Mouse (Mus musculus) natural killer cell, adult 2 months (primary cell): ENCODE data around the gene Ap2b1.
"Not testable (repeated sequence)": the region's sequence is repeated elsewhere in the genome, so short reads cannot be mapped to it uniquely, and the experiment has no call there.

Experiments
- DNase-seq, 2 experiments: peaks; one replicate each; pipeline ENCODE4 v3.0.0; 2022; ENCODE audit warnings: low spot score in 2 of 2

Gene Ap2b1

DNA sequence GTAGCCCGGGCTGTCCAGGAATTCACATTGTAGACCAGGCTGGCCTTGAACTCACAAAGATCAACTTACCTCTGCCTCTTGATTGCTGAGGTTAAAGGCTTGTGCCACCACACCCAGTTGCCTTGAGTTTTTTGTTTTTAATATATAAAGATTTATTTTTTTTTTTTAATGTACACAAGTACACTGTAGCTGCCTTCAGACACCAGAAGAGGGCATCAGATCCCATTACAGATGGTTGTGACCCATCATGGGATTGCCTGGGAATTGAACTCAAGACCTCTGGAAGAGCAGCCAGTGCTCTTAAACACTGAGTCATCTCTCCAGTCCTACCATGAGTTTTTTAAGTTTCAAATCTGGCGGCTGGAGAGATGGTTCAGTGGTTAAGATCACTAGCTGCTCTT lies 2.6 kb downstream of the Ap2b1 start:
- DNase-seq, result no peak

DNA sequence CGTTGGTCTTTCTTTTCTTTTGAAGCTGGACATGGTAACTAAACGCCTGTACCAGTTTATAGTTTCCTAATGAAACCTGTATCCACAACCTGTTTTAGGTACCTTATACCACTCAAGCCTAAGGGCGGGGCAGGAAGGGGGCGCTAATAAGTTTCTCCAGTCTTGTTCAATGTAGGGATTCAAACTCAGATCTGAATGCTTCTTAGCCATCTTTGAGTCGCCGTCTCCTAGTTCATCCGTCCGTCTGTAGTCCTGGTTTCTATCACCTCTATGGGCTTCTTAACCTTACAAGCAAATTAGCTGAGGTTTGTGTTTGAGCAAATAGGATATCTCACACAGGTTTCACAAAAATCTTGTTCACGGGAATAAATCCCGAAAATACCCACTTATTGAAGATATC lies 3.3 kb downstream of the Ap2b1 start:
- DNase-seq, result no peak

DNA sequence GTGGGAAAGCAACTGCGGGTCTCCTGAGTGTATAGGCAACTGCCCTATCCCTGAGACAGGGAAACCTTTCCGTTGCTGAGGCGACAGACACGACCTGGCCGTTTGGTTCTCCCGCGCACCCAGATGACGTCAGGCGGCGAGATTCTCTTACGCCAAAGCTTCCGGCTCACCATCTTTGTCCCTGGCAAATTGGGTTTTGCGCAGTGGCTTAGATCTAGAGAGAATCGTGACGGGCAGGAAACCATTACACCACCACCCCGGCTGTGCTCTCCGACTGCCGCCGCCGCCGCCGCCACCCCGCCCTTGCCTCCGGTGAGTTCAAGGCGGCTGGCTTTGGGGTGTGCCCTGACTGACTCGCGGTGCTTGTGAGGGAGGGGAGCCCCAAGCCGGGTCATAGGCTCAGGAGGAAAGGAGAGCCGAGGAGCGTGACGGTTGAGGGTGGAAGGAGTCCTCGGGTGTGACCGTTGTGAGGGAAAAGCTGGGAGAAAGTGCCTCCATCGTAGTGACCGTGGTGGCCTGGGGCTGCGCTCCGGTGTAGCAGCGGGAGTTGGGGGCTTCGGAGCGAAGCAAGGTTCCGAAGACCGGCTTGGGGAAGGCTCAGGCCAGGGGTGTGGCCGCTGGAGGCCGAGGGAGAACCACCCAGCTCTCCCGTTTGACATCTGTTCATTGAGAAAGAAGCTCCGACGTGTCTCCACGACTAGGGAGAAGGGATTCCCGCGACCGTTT lies 3.9 kb downstream of the Ap2b1 start, which contains the start of gene Pex12:
TSS of gene Pex12 (minus strand) at position 61 of the 726 bp plus-strand sequence.
- DNase-seq, result peak; percentile 94 to 95

DNA sequence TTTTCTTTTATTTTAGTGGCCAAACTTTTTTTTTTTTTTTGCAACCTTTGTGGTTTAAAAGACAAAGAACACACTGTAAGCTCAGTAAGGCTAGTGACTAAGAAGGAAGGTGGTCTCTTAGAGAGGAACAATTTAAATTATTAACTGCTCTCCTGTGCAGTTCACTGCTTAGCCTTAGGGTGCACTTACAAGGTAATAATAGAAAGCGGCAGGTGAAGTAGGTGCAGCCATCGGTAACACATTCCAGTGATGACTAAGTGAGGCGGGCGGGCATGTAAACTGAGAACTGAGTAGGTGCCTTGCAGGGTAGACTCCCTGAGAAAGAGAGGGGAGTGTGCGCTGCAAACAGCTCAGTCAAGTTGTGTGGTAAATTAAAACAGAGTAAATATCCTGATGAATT lies 4.9 kb downstream of the Ap2b1 start:
- no peak for DNase-seq

DNA sequence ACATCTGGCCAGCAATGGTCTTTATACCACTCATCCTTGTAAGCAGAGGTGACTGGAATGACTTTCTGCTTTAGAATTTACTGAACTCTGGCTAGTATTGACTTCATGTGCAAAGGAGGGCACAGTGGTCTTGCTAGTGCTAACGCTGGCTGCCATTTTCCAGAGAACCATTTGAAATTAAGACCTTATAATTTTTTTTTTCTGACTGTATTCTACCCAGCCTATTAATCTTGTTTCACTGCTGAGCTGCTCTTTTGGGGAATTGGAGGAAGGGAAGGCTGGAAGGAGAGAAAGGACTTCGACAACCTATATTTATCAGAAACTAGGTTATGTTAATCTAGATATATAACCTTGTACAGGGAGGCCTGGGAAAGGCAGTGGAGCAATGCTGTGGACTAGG lies 5.7 kb downstream of the Ap2b1 start:
- no peak for DNase-seq

DNA sequence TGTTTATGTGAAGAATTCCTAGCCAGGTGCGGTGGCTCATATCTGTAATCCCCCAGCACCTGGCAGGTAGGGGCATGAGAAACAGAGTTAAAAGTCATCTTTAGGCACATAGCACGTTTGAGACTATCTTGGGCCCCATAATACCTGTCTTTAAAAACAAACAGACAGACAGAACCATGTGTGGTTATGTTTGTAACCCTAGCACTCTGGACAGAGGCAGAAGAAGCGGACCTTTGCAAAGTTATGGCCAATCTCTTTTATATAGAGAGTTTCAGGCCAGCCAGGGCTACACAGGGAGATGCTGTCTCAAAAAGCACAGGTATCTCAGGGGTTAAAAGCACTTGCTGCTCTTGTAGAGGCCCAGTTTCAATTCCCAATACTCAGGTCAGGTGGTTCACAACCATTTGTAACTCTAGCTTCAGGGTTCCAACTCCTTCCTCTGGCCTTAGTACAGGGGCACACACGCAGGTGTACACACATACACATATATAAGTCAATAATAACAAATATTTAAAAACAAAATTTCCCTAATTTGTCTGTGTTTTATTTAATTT lies 8.0 kb downstream of the Ap2b1 start:
- no peak for DNase-seq

DNA sequence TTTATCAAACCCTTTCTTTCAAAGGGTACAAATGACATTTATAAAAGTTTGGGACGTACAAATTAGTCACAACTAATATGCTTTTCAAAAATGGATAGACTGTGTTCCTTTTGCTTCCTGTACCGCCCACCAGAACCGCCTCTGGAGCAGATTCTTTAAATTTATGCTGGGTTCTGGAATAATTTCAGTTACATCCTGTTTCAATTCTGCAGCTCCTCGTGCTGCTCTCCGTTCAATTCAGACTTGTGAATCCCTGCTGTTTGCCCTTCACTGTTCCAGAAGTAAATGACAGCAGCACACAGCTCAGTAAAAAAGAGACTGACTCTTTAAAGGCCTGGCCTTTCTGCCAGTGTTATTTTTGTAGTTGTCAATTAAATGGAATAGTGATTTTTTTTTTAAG lies 13.6 kb downstream of the Ap2b1 start:
- DNase-seq, result no peak

DNA sequence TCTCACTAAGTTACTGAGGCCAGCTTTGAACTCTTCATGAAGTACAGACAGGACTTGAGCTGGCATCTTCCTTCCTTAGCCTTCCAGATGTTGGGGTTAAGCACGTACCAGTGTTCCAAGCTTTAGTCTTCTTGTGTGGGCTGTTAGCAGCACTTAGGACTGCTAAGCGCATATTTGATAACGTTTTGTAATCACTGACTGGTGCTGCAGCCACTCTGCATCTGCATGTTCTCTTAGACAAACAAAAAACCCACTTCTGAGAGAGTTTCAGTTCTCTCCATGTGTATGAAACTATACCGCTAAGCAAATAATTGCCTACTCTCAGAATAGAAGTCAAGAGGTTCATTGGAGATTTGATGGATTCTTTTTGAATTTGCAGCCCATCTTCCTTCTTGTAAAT lies 20.2 kb downstream of the Ap2b1 start:
- no peak for DNase-seq

DNA sequence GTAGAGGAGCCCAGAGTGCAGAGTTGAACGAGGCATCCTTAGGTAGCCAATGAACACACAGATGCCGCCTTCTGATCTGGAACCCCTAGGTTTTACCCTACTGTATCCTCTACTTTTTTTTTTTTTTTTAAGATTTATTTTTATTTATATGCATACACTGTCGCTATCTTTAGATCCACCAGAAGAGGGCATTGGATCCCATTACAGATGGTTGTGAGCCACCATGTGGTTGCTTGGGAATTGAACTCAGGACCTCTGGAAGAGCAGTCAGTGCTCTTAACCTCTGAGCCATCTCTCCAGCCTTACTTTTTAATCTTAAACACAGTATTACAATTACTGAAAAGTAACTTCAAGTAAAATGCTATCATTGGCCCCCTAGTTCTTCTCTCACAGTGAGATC lies 27.9 kb downstream of the Ap2b1 start:
- not testable (repeated sequence) for DNase-seq

DNA sequence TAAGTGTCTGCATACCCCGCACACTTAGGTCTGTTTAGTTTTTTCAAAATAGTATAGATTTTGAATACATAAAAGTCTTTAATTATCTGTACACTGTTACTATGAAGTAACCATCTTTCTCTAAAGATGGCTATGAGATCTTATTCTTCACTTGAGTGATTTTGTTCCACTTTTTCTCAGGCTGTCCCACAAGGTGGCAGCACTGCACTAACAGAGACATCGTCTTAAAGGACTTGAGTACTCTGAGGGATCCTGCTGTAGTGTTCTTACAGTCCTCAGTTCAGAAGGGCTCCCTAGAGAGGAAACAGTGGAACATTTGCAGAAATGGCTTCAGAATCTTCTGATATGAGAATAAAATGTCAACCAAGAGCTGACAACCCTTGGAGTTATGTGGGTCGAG lies 28.6 kb downstream of the Ap2b1 start:
- peak; percentile 12 to 51 for DNase-seq

DNA sequence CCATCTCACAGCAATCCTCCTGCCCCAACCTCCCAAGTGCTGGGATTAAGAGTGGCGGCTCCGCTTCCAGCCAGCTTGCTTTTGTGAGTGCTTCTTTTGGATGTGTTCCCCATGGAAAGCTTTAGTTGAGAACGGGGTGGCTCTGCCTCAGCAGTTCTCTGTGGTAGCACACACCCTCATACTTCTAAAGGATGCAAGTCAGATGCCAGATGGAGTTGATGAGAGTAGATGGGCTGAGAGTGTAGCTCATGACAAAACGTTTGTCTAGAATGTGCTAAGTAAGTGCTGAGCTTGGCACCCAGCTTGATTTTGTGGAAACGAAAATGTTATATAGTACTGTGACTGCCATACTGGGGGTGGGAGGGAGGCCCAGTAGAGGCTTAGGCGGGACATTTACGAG lies 37.0 kb downstream of the Ap2b1 start:
- DNase-seq, result no peak

DNA sequence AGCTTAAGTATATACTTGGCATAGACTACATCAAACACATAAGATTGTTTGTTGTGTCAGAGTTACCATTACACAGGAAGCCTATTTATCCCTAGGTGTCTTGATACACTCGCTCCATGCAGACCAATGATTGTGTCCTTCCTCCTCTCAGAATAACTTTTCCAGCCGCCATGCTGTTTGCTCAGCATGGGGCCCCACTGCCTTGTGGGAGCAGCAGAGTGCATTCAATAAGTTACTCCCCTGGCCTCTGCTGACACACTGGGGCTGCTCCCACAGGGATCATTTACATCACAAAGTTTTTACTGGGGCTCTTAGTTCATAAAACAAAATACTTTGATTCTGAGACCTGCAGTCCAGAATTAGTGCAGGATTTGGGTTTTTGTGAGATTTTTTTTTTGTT lies 40.9 kb downstream of the Ap2b1 start:
- DNase-seq, result no peak

DNA sequence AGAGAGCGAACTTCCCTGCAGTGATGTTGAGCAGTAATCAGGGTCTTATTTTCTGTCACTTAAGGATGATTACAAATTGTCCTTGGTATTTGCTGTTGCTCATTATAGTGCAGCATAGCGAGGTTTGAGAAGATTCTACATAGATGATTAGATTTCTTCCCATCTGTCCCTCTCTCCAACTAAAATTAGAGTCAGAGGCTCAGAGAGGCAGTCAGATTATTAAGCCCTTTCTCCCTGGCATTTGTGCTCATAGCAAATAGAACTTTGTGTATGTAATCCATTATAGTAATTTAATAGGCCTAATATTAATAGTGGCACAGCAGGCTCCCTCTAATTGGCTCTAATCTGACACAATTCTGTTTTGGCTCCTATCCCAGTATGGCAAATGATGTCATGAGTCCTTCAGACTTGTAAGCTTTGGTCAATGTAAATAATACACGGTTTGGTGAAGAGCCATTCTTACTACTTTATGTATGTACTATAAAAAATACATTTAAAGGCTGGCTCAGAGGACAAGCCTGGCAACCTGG lies 43.0 kb downstream of the Ap2b1 start:
- no peak for DNase-seq

DNA sequence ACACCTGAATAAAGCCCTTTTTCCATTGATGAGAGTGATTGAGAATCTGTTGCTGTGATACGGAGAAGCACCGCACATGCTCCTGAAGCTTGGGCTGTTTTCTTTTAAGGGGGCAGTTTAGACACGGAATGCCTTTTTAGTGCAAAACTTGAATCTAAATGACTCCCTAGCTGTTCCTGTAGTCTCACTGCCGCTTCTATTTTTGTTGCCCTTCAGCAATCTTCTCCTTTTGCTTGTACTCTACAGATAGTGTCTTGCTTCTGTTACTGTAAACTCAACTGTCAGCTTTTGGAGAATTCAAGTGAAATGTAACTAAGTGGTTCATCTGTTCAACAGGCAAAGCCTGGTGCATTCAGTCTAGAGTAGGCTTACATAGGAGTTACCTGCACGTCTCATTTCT lies 56.6 kb downstream of the Ap2b1 start:
- no peak for DNase-seq

DNA sequence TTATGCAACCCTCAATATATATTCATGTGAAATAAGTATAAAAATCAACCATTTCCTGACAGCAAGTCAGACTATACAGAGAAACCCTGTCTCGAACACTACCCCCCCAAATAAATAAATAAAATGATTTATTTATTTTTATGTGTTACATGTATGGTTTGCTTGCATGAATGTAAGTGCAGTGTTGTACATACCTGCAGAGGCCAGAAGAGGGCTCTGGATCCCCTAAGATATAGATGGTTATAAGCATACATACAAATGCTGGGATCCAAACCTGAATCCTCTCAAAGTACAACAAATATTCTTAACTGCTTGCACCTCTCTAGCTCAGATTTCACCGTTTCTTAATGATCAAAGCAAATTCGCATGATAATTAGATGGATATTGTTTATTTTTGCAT lies 58.6 kb downstream of the Ap2b1 start:
- DNase-seq, result peak in 1 of 2 experiments; percentile 6

DNA sequence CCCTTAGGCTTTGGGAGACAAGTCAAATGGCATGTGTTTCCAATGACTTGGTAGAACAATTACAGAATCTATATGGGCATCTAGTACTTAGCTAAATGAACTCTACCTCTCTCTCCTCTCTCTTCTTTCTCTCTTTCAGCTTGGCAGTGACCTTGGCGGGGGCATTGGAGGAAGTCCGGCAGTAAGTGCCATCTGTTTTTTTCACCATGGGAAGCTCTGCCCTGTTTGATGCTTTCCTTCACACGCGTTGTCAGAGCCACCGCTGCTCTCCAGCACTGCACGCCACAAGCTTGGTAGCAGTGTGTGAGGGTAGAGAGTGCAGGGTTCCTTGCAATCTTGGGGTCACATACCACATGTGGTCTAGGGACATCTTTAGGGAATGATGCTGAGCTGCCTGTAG lies 65.8 kb downstream of the Ap2b1 start:
- DNase-seq, result no peak

DNA sequence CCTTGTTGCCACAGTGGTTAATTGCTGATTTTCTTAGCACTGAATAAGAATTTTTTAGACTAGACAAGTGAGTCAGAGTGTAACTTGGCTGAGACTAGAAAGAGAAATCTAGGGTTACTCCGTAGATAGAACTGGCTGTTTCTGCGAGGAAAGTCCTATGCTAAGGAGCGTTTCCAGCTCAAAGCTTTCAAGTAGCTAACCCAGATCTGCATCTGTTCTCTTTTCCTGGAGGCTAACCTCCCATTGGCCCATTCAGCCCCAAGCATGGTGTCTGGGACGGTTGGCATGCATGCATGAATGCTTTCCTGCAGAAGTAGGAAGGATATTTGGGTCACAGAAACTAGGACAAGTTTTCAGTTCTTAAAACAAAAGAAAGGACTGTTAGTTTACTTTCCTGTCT lies 72.4 kb downstream of the Ap2b1 start:
- no peak for DNase-seq

DNA sequence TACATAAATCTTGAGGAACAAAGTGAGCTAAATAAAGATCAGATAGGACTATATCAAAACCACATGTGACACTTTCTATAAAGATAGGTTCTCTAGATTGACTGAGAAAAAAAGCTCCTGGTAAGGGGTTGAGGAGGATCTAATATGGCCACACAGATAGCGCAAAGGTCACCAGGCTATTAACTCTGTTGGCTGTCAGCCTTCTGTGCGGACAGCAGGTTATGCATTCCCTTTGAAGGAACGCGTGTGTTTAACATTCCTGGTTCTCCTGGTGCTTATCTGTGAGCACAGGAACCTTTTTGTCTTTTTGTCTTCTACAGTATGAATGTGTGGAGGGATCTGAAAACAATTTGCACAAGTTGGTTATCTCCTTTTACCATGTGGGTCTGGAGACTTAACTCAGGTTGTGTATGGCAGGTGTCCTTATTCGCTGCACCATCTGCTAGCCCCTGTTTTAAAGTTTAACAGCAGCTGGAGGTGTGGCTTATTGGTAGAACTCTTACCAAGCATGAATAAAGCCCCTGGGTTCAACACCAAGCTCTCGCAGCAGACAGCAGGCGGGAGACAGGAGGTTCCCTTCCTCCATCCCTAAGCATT lies 81.0 kb downstream of the Ap2b1 start:
- no peak for DNase-seq

DNA sequence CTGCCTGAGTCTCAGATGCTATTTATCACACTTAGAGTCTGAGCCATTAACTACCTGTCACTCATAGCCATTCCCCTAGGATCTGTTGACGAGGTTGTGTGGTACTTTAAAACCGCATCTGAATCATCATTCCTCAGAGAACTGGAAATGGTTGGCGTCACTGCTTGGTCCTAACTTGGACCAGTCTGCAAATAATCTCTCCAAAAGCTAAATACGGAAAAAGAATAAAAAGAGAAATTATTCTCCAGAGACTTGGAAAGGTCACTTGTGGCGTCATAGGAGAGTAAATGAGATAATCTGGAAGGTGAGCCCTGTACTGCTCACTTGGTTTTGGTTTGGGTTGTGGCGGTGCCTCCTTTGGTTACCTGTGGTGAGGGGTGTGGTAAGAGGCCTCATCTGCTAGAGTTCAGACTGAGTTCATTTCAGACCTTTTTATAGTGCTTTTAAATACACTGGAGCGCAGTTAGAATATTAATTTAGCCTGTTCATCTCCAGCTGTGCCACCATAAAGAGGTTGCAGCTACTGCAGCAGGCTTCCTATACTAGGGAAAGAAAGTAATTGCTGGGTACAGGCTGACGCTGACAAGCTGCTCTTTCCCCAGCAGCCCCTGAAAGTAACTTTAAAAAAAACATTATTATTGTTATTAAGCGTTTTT lies 84.2 kb downstream of the Ap2b1 start:
- no peak for DNase-seq

DNA sequence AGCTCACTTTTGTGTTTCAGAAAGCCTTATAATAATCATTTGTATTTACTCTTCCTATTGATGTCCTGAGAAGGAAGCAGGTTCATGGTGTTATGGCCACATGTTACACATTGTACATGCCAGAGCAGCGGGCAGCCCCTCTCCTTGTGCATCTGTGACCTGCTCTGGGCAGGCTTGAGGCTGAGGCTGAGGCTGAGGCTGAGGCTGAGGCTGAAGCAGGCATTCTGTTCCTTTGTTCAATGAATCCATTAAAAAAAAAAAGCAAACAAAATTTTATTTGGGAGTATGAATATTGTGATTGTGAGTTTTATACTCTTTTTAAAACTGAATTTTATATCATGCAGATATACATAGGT lies 84.7 kb downstream of the Ap2b1 start:
- no peak for DNase-seq

DNA sequence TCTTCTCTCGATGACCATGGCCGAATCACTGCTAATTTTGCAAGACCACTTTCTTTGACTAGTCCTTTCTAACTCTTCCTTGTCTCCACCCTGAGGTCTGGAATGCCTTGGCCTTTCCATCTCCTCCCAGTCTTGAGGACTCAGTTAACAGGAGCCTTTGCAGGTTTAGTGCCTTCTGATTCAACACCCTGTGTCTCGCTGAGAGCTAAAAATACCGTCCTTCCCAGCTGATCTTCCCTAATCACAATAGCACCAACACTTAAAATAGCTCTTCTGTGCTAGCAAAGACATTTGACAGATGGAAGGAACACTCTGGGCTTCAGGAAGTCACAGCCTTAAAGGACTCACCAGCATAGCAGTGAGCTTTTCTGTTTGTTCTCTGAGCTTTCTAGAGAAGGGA lies 94.2 kb downstream of the Ap2b1 start:
- no peak for DNase-seq

DNA sequence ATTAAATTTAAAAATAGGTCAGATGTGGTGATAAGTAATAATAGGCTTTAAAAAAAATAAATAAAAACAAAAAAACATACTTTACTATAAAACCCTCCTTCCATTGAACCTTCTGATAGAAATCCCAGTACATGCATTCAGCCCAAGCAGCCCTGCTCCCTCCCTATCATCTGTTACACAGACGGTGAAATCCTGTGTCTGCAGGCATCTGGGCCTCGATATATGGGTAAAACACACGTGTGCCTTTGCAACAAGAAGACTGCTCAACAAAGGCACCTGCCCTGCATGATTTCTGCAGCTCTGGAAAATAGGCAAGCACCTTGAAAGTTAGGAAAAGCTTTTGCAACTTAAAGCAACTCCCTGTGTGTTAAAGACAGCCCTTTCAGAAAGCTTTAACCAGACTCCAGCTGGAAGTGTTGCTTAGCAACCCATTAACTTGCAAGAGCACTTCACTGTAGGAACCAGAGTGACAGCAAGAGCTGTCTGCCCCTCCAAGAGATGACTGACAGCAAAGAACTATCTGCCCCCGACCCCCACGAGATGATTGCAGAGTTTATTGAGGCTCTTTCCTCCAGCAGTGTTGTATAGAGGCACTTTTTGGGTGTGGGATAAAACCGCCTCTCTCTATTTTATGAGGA lies 96.1 kb downstream of the Ap2b1 start:
- no peak for DNase-seq
